Mouse (Mus musculus) ES-E14 (cell line): Measurements from ENCODE around the gene Wdr31. TPM values are rescaled to one million over a fixed set of nuclear protein-coding genes. Genes with fewer than 3 reads are reported as not detected.

ENCODE experiments used
- DNase-seq: peaks from one replicate; pipeline ENCODE4 v3.0.0-alpha.2; 2013; ENCODE audit warnings: low read depth, low spot score
- H3K27ac ChIP-seq: 2 replicates; pipeline ENCODE4 v1.5.1; 2012; ENCODE audit warnings: low read depth, mild to moderate bottlenecking, low read length, moderate library complexity, mixed read lengths; ENCODE audit not compliant: poor library complexity, insufficient read depth, severe bottlenecking
- H3K36me3 ChIP-seq: 2 replicates; pipeline ENCODE4 v1.6.1; 2012; ENCODE audit warnings: mild to moderate bottlenecking, low read length, moderate library complexity, mixed read lengths; ENCODE audit not compliant: control insufficient read depth, poor library complexity, insufficient read depth, severe bottlenecking
- H3K4me1 ChIP-seq, 2 experiments: fragments of 150-350 bp in 1 of 2; sonication (generic) in 1 of 2; 2 replicates each; pipeline ENCODE4 v1.6.1; 2012; ENCODE audit warnings: low read length in 2 of 2, mild to moderate bottlenecking in 1 of 2, mixed read lengths in 1 of 2; ENCODE audit not compliant: control insufficient read depth in 2 of 2, insufficient read depth in 2 of 2, poor library complexity in 1 of 2
- H3K4me3 ChIP-seq, 2 experiments: fragments of 150-350 bp in 1 of 2; sonication (generic) in 1 of 2; 2 replicates each; pipeline ENCODE4 v1.5.1; 2012; ENCODE audit warnings: low read length in 2 of 2, low read depth in 1 of 2, mild to moderate bottlenecking in 1 of 2, mixed read lengths in 1 of 2; ENCODE audit not compliant: insufficient read depth in 1 of 2, poor library complexity in 1 of 2, severe bottlenecking in 1 of 2
- H3K9ac ChIP-seq: 2 replicates; pipeline ENCODE4 v1.6.1; 2012; ENCODE audit warnings: low read depth, mild to moderate bottlenecking, low read length, mixed read lengths; ENCODE audit not compliant: poor library complexity, insufficient read depth, severe bottlenecking
- H3K9me3 ChIP-seq: fragments of 150-350 bp; sonication (generic); 2 replicates; pipeline ENCODE4 v1.6.1; 2012; ENCODE audit warnings: low read depth, mild to moderate bottlenecking, low read length; ENCODE audit not compliant: control insufficient read depth, insufficient read depth
- CHD2 ChIP-seq: IDR thresholded peaks from 2 replicates; pipeline ENCODE4 v1.6.1; 2014; ENCODE audit warnings: mild to moderate bottlenecking, low read depth, low read length, inconsistent platforms
- HCFC1 ChIP-seq: IDR thresholded peaks from 2 replicates; pipeline ENCODE4 v1.6.1; 2012; ENCODE audit warnings: low read length, inconsistent platforms, borderline replicate concordance; ENCODE audit not compliant: insufficient read depth
- MAFK ChIP-seq: IDR thresholded peaks from 2 replicates; pipeline ENCODE4 v1.6.1; 2014; ENCODE audit warnings: mild to moderate bottlenecking, low read depth, low read length, inconsistent platforms; ENCODE audit not compliant: insufficient read depth
- ZC3H11A ChIP-seq: IDR thresholded peaks from 2 replicates; pipeline ENCODE4 v1.6.1; 2012; ENCODE audit warnings: low read depth, mild to moderate bottlenecking, inconsistent platforms, low read length, borderline replicate concordance
- ZNF384 ChIP-seq: IDR thresholded peaks from 2 replicates; pipeline ENCODE4 v1.6.1; 2012; ENCODE audit warnings: low read depth, low read length, inconsistent platforms
- in situ Hi-C, 2 experiments: fragments of 600-800 bp; cut with MboI; formaldehyde crosslinking; loops; one replicate each; pipeline ENCODE4 v1.15.1; 2025; ENCODE audit warnings: low sequenced_read_pairs in 2 of 2, inconsistent platforms in 1 of 2; ENCODE audit not compliant: unreplicated experiment in 2 of 2
- total RNA-seq: library from RNA; depleted of rRNA; stranded (reverse); fragments of 300-350 nt; gene quantifications from 2 replicates; pipeline ENCODE4 v1.2.3, GENCODE M21; 2012

Wdr31 gene
- total RNA-seq, 1 experiment = 9.3 TPM

GRCm38 (mm10) chr4:62437871-62438270, 32.8 kb downstream of the Wdr31 start:
- Histone ChIP-seq H3K9me3 (peaks cover 1% of the 10 kb centered on the region), H3K9ac (no peak overlapping the region), H3K36me3 (no peaks in the 10 kb centered on the region), H3K27ac (no peak overlapping the region), H3K4me3 (no peak overlapping the region), H3K4me1 (no peaks in the 10 kb centered on the region)
- no peak for DNase-seq
- in situ Hi-C loops = no loop called here
- TF ChIP-seq ZNF384 = no peak
- no peak for TF ChIP-seq ZC3H11A

- no peak for TF ChIP-seq MAFK
- no peak for TF ChIP-seq HCFC1
- TF ChIP-seq ZC3H11A = no peak
- no peak for TF ChIP-seq ZNF384
- no peak for TF ChIP-seq CHD2
- in situ Hi-C loops = no loop called here
- H3K9ac ChIP-seq = no peak overlapping the region
- no peaks in the 10 kb centered on the region for H3K9me3 ChIP-seq
- no peaks in the 10 kb centered on the region for H3K4me1 ChIP-seq
- no peak for DNase-seq
- H3K27ac ChIP-seq = no peak overlapping the region
- H3K4me3 ChIP-seq = no peak overlapping the region
- no peaks in the 10 kb centered on the region for H3K36me3 ChIP-seq
Observed at GRCm38 (mm10) chr4:62437256-62437778, 33.4 kb downstream of the Wdr31 start.

GRCm38 (mm10) chr4:62435081-62435480, 35.6 kb downstream of the Wdr31 start, which contains the start of gene Rnf183:
TSS of gene Rnf183 (minus strand) at chr4:62435252.
- H3K9ac ChIP-seq = no peak within 1 kb of the TSS
- no peak within 1 kb of the TSS for H3K4me3 ChIP-seq
- no peaks in the 10 kb centered on the region for H3K9me3 ChIP-seq
- no peaks in the 10 kb centered on the region for H3K36me3 ChIP-seq
- DNase-seq = no peak
- H3K27ac ChIP-seq = no peak within 1 kb of the TSS
- no peaks in the 10 kb centered on the region for H3K4me1 ChIP-seq
- TF ChIP-seq CHD2 (no peak), ZC3H11A (no peak), HCFC1 (no peak), MAFK (no peak), ZNF384 (no peak)
- in situ Hi-C loops = no loop called here

GRCm38 (mm10) chr4:62433939-62434870, 36.5 kb downstream of the Wdr31 start:
- Histone ChIP-seq H3K36me3 (no peaks in the 10 kb centered on the region), H3K4me3 (no peak overlapping the region), H3K4me1 (no peaks in the 10 kb centered on the region), H3K9me3 (no peaks in the 10 kb centered on the region), H3K9ac (no peak overlapping the region), H3K27ac (no peak overlapping the region)
- in situ Hi-C loops = no loop called here
- TF ChIP-seq MAFK (no peak), ZNF384 (no peak), CHD2 (no peak), ZC3H11A (no peak), HCFC1 (no peak)
- no peak for DNase-seq
